Mouse (Mus musculus) bone marrow macrophage, adult 2 months (primary cell): ENCODE data around the gene Csf2ra.

ENCODE experiments used
- CTCF ChIP-seq: IDR thresholded peaks from 2 replicates; pipeline ENCODE4 v1.5.1; 2012; ENCODE audit warnings: low read depth, mild to moderate bottlenecking, low read length, moderate library complexity
- POLR2A ChIP-seq: IDR thresholded peaks from 2 replicates; pipeline ENCODE4 v1.6.1; 2012; ENCODE audit warnings: mild to moderate bottlenecking, low read depth, low read length, borderline replicate concordance

- TF ChIP-seq POLR2A (no peak), CTCF (no peak)
Observed at GRCm38 (mm10) chr19:61261241-61261640, 33.0 kb upstream of the Csf2ra start.
